Mouse (Mus musculus): ENCODE data around the gene Racgap1.

Gene Racgap1

DNA sequence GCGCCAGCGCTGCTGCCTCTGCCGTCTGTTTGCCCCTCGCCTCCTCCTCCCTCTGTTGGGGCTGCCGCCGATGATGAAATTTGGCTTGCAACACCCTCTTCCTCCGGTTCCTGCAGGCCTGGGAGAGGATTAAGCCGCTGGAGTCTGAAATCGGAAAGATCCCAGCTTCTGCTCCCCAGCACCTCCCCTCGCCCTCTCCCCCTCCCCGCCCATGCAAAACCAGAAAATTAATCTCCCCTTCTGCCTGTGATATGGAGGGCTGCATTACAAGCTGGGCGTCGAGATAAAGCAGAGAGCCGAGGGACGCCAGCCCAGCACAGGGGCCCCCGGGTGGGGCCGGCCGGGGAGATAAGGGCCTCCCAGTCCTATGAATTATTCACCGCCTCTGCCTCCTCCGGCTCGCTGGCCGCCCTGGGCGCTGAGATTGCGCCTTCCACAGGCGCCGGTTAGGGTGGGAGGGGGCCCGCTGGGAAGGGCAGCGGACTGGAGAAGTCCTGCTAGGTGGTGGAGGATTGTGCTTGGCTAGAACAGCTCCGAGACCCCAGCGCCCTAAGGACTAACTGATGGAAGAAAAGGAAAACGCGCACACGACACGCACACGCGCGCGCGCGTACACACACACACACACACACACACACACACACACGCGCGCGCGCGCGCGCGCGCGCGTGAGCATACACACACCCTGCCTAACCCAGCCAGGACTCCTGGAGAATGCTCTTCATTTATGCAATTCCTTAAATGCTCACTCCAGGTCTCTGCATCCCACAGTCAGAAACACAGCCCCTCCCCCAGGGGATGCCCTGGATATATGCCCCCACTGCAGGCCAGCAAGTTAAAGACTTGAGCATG lies 13.4 kb upstream of the Racgap1 start:
- DNase-seq, result peak; percentile 18 to 50

DNA sequence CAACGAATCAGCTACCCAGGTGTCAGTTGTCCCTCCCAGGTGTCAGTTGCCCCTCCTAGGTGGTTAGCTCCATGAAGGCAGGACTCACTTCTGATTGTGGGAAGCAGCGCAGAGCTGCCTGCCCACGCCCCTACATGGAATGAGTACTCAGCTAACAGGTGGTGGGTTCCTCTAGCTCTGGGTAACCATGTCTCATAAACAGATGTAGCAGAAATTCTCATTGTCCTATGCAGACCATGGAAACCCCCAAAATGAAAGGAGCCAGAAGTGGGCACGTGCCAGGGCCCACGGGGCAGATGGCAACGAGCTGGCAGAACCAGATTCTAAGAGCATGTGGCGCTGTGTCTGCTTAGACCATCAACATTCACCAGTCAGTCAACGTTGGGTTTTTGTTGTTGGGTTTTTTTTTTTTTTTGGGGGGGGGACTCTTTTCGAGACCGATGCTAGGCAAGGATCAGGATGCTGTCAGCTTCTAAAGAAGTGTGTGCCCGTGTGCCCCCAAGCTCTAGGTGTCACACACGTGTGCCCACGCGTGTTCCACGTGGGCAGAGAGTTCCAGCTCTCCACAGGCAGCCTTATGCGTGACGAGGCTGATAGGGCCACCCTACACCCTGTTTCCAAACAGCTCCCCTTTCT lies 12.6 kb upstream of the Racgap1 start:
- no peak for DNase-seq

- DNase-seq, result no peak
Observed at GRCm38 (mm10) chr15:99662371-99662770, 10.9 kb upstream of the Racgap1 start.

DNA sequence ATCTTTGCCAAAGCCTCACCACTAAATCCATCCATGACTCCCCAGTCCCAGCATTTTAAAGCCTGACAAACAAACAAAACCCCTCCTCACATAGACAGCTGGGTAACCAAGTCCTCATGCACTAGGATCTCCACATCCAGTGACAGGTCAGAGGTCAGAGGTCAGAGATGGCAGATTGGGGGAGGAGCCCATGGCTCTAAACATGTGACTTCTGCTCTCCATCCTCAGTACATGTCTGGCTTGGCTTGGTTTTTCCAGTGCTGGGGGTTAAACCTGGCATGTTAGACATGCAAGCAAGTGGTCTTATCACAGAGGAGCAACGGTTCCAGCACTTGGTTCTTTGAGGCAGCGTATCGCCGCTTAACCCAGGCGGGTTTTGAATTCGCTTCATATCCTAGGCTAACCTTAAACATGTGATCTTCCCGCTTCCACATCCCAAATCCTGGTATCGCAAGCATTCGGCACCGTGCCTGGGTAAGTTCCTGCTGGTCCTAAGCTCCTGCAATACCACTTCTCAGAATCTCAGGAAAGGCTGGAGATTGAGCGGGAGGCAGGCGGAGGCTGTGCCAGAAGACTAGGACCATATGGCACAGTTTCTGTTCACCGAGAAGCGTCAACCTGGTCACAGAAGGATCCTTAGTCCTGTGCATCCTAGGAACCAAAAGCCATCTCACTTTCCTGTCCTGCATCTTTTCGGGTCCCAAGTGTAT lies 9.8 kb upstream of the Racgap1 start:
- DNase-seq, result peak in 1 of 2 experiments; percentile 18

DNA sequence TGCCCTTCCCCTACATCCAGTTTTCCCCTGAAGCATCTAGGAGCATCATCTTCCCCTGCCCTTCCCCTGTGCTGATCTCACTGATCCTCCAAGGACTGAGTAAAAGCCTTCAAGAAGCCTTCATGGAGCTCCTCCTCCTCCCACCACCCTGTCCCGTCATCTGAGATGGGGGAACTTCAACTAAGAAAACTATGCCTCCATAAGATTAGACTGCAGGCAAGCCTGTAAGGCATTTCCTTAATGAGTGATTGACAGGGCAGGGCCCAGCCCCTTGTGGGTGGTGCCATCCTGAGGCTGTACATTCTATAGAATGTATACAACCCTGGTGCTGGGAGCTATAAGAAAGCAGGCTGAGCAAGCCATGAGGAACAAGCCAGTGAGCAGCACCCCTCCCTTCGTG lies 7.0 kb upstream of the Racgap1 start:
- DNase-seq, result peak in 1 of 2 experiments; percentile 17

DNA sequence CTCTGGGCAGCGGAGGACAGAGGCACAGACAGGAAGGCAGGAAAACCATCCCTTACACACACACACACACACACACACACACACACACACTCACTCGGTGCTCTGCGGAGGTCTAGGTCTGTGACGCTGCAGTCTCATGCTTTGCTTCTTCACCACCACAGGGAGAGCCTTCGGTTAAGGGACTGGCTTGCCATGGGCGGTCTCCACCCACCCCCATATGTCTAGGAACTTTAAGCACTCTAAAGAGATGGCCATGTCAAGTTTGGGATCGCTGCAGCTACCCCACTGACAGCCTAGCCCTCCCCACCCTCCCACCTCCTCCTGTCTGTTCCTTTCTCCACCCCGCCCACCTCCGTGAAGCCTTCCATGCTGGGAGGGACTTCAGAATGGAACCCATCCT lies 4.5 kb upstream of the Racgap1 start:
- DNase-seq, result peak in 1 of 2 experiments; percentile 18

- no peak for DNase-seq
Observed at GRCm38 (mm10) chr15:99653876-99654275, 2.4 kb upstream of the Racgap1 start.

DNA sequence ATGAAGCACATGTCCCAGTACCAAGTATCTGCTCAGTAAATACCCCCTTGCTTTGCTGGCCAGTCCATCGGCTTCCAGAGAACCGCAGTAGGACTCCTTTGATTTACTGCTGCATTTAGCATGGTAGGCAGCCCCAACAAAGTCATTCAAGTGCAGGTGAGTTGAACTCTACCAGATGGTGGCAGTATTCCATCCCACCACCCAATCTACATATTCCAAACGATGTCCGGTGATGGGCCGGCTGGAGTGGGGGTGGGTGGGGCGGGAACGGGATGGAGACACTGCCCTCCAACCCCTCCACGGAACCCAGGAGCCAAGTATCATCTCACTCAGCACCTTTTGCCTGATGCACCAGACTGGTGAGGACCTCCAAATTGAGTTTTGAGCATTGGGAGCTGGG lies 1.8 kb upstream of the Racgap1 start:
- no peak for DNase-seq

GRCm38 (mm10) chr15:99651984-99652872 lies 772 bp upstream of the Racgap1 start:
- no peak for DNase-seq

DNA sequence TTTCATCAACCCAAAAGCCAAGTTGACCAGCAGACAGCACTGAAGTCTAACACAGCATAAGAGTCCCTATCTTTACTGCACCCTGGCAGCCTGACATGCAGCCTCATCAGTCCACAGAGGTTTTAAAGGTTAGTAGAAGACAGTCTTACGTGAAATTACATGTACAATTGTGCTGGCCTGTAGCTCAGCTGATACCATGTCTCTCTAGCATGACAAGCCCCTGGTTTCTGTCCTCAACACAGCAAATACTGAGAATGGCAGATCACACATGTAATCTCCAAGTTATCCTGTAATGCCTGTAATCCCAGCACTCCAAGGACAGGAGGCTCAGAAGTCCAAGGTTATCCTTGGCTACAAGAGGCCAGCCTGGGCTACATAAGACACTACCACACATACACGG lies 1.2 kb downstream of the Racgap1 start:
- no peak for DNase-seq

GRCm38 (mm10) chr15:99649067-99649761 lies 2.2 kb downstream of the Racgap1 start:
- DNase-seq, result no peak

DNA sequence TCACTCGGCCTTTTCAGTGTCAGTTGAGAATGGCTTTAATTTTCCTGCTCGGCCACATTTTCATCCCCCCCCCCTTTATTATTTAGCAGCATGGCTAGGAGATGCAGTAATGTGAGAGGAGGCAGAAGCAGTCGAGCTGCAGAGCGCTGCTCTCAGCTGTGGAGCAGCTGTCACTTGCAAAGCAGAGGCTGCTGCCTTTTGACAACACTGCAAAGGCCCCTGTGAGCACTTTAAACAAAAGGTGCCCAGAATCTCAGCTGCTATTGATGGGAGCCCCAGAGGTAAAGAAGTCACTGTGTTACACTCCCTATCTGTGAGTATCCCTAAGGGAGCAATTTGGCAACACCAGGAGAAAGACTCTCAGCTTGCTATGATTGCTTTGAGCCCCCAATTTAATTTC lies 3.1 kb downstream of the Racgap1 start:
- DNase-seq, result no peak

GRCm38 (mm10) chr15:99644776-99645175 lies 6.7 kb downstream of the Racgap1 start:
- peak in 1 of 2 experiments; percentile 49 for DNase-seq

- no peak for DNase-seq
Observed at GRCm38 (mm10) chr15:99643832-99644231, 7.6 kb downstream of the Racgap1 start.

DNA sequence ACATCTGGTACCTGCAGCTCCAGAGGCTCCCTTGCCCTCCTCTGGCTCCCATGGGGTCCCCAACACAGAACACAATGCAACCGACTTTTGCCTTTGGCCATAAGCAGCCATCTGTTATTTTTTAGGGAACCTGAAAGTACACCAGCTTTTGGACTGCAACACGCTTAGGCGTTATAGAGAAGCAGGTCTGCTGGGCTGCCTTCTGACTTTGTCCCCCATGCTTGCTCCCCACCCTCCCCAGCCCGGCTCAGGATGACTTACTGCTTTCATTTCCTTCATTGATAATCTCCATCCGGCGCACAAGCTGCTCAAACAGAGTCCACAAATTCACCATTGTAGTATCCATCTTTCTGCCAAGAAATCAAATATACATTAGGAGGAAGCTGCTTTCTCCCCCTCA lies 8.8 kb downstream of the Racgap1 start:
- DNase-seq, result no peak

DNA sequence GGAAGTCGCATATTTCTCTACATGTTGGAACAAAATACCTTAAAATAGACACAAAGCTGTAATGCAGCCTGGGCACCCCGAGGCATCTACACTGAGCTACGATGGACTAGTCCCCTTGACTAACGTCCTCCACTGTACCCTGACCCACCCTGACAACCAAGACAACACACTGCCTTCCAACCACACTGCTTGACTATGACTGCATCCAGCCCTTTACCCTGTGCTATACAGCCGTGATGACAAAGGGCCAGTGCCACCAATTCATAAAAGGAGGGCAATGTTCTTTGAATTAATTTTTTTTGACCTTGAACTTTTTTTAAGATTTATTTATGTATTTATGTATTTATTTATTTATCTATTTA lies 13.4 kb downstream of the Racgap1 start:
- no peak for DNase-seq

DNA sequence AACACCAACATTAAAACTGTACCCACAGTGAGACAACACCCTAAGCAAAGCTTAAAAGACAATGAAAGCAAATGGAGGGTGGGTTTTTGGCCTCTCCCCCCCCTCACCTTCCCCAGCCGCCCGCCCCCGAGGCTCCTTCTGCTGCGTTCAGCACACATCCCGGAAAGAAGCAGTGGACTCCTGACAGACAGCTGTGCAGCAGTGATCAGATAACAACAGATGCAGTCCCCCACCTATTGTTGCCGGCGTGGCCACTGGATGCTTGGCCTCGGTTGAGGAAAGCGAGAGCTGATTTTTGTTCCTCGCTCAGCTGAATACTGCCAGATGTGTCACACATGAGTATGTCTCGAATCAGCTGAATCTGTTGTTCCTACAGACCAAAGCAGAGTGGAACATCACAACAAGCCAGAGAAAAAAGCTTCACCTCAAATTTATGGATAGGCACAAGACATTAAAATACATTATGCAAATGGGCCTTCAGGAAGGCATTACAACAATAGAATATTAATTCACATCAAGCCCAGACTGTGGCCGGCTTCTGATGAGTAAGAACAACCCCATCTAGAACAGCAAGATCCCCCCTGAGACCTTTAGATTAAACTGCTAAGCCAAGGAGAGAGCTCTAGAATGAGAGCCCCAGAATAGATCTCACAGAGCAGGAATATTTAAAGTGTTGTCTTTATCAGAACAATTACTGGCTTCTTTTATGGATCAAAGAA lies 13.9 kb downstream of the Racgap1 start:
- no peak for DNase-seq

DNA sequence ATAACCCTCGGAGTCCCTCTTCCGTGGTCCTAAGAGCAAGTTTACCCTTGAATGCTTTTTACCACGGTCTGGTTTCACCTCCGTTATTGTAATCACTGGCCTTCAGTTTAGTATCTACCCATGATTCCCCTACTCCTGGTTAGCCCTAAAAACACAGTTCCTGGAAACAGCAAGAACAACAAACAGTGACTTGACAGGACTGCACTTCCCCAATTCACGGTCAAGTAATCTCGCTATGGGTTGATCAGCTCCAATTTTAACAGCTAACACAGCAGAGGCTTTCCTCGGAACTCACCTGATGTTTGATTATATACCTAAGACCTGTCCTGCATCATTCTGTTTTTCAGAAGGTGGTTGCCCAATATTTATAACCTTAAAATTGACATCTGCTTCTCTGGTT lies 16.8 kb downstream of the Racgap1 start:
- no peak for DNase-seq

DNA sequence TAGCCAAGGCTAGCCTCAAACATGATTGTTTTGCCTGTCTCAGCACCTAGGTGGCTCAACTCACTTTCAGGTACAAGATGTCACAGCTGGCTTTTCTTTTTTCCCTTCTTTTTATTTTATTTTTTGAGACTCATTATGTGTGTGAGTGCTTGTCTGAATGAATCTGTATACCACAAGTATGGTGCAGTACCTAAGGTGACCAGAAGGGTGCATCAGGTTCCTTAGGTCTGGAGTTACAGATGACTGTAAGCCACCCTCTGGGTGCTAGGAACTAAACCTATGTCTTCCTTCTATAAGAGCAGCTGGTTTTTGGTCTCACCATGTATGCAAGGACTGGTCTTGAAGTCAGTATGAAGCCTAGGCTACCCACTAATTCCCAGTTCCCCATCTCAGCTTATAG lies 19.8 kb downstream of the Racgap1 start:
- no peak for DNase-seq

GRCm38 (mm10) chr15:99622063-99622462 lies 29.4 kb downstream of the Racgap1 start:
- no peak for DNase-seq

GRCm38 (mm10) chr15:99619821-99620220 lies 31.6 kb downstream of the Racgap1 start:
- DNase-seq, result no peak

Data from kidney, postnatal 25 days (tissue).